Mouse (Mus musculus): ENCODE data around the gene Itsn1.
A peak's percentile ranks its signal among the peaks of the same experiment; 100 is the strongest.

The Itsn1 gene

GRCm38 (mm10) chr16:91820299-91820698 is 91.2 kb downstream of the Itsn1 start:
- DNase-seq, result no peak

- DNase-seq, result no peak
Measured at GRCm38 (mm10) chr16:91822325-91822724, 93.2 kb downstream of the Itsn1 start.

- no peak for DNase-seq
Measured at GRCm38 (mm10) chr16:91822759-91823158, 93.7 kb downstream of the Itsn1 start.

- no peak for DNase-seq
Measured at GRCm38 (mm10) chr16:91825774-91826325, 96.8 kb downstream of the Itsn1 start.

- DNase-seq, result no peak
Measured at GRCm38 (mm10) chr16:91826893-91827292, 97.8 kb downstream of the Itsn1 start.

- DNase-seq, result no peak
Measured at GRCm38 (mm10) chr16:91827456-91827855, 98.4 kb downstream of the Itsn1 start.

GRCm38 (mm10) chr16:91828160-91828559 is 99.1 kb downstream of the Itsn1 start:
- DNase-seq, result no peak

GRCm38 (mm10) chr16:91828603-91829002 is 99.5 kb downstream of the Itsn1 start:
- DNase-seq, result no peak

GRCm38 (mm10) chr16:91829121-91829520 is 100.0 kb downstream of the Itsn1 start:
- DNase-seq, result no peak

GRCm38 (mm10) chr16:91830260-91830659 is 101.2 kb downstream of the Itsn1 start:
- no peak for DNase-seq

GRCm38 (mm10) chr16:91833121-91833520 is 104.0 kb downstream of the Itsn1 start:
- no peak for DNase-seq

GRCm38 (mm10) chr16:91833558-91833957 is 104.5 kb downstream of the Itsn1 start:
- DNase-seq, result no peak

GRCm38 (mm10) chr16:91833981-91834380 is 104.9 kb downstream of the Itsn1 start:
- no peak for DNase-seq

GRCm38 (mm10) chr16:91835790-91836189 is 106.7 kb downstream of the Itsn1 start:
- no peak for DNase-seq

- no peak for DNase-seq
Measured at GRCm38 (mm10) chr16:91836592-91837557, 107.8 kb downstream of the Itsn1 start.

GRCm38 (mm10) chr16:91837558-91838041 is 108.5 kb downstream of the Itsn1 start:
- DNase-seq, result no peak

- peak; percentile 55 for DNase-seq
Measured at GRCm38 (mm10) chr16:91838771-91839170, 109.7 kb downstream of the Itsn1 start.

GRCm38 (mm10) chr16:91839462-91839861 is 110.4 kb downstream of the Itsn1 start:
- no peak for DNase-seq

- no peak for DNase-seq
Measured at GRCm38 (mm10) chr16:91841026-91841630, 112.0 kb downstream of the Itsn1 start.

- DNase-seq, result no peak
Measured at GRCm38 (mm10) chr16:91846089-91846741, 117.1 kb downstream of the Itsn1 start.

- peak; percentile 83 for DNase-seq
Measured at GRCm38 (mm10) chr16:91847525-91848225, 118.6 kb downstream of the Itsn1 start.

- DNase-seq, result no peak
Measured at GRCm38 (mm10) chr16:91848505-91848904, 119.4 kb downstream of the Itsn1 start.
